Mouse (Mus musculus) neural tube, embryonic 10.5 days (tissue): ENCODE measurements around the gene Syp.

Experiments
- DNase-seq: peaks from one replicate; pipeline ENCODE4 v3.0.0-alpha.2; 2017; ENCODE audit warnings: low spot score; ENCODE audit errors: extremely low spot score

The Syp gene

DNA sequence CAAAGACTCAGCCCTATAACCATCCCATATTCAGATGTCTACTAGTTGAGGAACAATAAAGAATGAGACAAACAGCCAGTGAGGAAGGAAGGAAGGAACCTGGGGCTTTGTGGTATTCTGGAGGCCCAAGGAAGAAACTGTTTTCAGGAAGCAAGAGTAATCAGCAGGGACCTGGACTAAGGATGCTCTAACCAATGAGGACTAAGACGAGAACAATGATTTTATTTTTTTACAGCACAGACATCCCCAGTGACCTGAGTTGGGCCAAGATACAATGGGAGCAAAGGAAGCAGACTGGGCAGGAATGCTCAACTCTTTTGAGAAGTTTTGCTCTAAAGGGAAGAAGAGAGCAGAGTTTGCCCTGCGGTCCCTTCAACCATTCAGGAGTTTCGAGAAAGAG lies 24.7 kb downstream of the Syp start:
- DNase-seq = no peak

DNA sequence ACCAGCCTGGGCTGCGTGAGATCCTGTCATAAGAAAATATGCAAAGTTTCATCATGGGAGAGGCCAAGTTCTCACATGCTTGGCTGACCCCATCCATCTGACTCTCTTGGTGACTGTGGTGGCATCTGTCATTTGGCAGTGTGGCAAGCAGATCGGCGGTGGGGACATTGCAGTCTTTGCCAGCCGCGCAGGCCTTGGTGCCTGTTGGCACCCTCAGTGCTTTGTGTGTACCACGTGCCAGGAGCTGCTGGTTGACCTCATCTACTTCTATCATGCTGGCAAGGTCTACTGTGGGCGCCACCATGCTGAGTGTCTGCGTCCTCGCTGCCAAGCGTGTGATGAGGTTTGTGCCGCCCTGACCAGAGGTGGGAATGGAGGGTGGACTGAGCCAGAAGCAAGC lies 26.5 kb downstream of the Syp start:
- DNase-seq = no peak

DNA sequence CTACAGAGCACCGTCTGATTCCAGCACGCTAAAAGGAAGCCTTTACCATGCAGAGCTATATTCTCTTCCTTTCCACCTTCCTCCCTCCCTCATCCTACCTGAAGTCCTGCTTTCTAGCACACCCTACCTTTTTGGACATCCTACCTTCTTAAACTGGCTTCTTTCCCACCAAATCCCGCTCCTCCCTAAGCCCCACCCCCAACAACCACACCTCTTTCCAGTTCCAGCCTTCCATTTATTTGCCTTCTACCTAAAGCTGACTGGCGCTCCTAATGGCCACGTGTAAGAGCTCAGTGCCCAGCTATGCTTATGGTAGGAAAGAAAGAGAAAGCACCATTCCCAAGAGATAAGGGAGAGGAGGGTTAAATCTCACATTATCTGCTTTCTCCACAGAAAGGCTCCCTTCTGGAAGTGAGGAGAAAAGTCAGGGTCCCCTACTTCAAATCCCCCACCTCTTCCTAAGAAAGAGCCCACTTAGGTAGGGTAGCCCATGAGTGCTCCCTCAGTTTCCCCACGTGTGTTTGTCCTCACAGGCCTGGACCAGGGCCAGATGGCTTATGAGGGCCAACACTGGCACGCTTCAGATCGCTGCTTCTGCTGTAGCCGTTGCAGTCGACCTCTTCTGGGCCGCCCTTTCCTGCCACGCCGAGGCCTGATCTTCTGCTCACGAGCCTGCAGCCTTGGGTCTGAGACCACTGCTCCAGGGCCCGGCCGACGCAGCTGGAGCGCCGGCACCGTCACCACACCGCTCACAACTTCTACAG lies 27.6 kb downstream of the Syp start:
- DNase-seq = no peak

DNA sequence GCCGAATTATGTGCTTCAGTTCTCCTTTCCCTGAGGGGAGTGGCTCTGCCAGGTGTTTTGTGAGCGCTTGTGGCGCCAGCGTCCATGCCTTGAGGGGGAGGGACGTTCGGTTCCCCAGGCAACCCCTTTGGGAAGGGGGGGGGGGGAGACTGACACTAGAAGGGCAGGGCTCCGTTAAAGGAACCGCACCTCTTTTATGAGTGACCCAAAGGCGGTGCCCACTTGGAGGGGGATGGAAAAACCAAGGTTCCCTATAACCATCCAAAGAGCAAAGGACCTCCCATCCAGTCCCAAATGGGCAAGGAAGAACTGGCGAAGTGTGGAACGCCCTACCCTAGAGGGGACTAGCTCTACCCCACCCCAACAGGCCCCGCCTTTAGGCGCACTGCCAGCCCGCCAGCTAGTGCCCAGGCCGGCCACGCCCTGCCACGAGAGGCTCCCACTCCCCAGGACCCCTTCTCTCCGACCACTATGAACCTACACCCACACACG lies 32.2 kb downstream of the Syp start:
- peak; percentile 48 for DNase-seq

DNA sequence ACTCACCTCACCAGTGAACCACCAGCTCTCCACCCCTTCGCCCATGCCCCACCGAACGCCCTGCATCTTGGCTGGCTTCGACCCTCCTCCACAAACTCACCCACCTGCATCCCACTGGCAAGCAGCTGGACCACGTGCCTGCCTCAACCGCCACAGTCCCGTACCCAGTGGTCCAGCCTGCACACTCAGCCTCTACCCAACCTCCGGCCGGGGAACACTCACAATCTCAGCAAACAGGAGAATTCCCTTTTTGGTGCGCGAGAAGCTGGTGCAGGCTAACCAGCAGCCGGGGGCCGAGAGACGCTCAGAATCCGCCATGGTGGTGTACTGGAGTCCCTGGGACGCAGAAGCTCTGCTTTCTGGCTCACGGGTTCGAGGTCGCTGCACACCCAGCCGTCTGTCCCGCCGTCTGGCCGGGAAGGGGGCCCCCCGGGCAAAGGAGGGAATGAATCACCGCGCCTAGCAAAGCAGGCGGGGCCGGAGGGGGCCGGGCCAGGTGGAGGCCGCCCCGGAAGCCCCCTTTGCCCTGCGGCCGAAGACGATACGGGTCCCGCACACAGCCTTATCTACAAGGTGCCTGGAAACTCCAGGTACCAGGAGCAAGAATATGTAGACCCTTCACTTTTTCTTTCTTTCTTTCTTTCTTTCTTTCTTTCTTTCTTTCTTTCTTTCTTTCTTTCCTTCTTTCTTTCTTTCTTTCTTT lies 32.8 kb downstream of the Syp start, which contains the start of gene Plp2:
Gene Plp2 (minus strand): TSS at position 470 of the 703 bp plus-strand sequence.
- DNase-seq = peak; percentile 34

DNA sequence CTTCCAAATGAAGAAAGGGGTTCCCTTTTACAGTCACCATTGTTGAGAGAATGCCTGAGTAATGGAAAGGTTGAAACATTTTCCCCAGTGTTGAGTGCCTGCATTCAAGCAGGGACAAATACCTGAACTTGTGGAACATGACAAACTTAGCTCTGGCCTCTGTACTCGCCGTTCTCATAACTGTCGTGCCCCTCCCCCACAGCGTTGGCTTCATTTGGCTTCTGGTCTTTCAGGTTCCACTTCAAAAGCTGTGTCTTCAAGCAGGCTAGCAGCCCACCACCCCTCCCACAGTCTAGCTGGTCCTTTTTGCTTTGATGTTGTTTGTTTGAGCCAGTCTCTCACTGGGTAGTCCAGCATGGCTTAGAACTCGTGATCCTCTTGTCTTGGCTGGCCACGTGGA lies 34.5 kb downstream of the Syp start:
- no peak for DNase-seq

DNA sequence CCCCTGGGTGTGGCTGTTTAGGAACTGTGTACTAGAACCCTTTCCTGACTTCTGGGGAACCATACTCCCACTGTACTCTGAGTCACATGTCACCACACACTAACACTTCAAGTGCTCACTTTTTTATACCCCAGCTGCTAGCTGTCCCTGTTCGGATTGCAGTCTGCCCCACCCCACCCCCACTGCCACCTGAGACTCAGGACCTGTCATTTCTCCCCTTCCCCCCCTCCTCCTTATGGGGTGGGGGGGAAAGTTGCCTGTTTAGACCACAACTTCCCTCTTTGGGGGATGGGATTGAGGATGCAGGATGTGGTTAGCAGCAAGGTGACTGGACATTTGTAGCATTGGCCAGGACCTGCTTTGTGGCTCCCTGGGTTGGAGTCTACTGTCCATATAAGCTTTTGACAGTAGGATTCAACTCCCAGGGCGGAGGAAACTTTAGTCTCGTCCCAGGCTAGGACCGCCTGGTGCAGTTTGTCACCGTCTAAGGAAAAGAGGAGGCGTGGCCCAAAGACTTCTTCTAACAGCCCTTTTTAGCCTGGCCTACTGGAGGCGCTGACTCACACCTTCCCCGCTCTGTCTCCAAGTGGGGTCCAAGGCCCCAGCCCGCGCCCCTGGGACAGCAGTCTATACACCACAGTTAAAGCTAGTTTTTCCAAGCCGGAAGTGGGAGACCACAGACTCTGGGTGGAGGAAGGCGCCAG lies 35.5 kb downstream of the Syp start:
- DNase-seq = no peak

DNA sequence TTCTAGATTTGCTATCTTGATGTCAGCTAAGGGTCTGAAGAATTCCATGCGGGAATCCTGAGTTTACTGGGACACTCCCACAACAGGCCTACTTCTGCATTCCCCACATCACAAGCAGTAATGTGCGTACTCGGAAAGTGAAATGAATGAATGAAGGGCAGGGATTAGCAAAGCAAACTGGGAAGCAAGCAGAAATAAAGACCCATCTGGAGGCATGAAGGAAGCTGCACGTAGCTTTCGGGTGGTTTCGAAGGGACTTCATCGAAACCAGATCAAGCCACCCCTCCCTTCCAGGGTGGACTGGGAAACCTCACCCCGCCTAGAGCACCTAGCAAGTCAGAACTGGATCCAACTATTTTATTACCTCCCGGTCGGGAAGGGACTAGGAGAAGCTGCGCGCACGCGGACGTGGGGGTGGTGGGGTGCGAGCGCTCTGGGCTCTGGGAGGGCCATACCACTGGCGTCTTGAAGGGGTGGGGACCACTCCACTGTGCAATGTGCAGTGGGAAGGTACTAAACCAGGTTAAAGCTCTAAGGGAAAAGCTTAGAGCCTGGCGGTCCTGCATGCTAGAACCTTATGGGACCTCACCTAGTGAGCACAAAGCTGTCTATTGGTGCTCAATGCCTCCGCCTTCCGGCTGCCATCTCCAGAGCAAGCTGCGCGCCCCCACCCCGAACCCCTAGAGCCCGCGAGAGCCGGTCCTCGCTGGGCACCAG lies 36.2 kb downstream of the Syp start:
- DNase-seq = peak; percentile 16

DNA sequence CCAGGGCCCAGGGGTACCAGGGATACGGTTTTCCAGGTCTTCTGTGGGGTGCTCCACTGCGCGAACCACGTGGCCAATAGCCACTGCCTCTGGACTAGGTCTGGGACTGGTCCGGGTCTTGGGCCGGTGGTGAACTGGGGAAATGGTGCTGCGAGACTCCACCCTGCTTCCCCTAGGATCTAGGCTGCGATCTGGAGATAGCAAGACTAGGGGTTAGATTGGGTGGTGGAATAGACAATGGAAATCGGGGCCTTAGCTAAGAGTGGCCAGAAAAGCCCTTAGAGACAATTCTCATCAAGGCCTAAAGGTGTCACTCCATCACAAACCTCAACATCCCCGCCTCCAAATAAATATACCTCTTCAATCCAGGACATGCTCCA lies 36.7 kb downstream of the Syp start:
- DNase-seq = peak; percentile 14

DNA sequence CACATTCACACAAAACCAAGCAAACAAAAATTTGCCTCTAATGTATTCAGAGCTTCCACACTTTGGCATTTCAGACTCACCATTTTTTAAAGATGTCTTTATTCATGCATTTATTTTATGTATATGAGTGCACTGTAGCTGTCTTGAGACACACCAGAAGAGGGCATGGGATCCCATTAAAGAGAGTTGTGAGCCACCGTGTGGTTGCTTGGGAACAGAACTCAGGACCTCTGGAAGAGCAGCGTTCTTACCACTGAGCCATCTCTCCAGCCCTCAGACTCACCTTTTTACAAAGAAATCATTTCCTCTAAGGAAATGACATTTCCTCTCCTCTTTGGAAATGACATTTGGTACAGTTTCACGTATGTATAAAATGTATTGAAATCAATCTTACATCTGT lies 40.7 kb downstream of the Syp start:
- no peak for DNase-seq

DNA sequence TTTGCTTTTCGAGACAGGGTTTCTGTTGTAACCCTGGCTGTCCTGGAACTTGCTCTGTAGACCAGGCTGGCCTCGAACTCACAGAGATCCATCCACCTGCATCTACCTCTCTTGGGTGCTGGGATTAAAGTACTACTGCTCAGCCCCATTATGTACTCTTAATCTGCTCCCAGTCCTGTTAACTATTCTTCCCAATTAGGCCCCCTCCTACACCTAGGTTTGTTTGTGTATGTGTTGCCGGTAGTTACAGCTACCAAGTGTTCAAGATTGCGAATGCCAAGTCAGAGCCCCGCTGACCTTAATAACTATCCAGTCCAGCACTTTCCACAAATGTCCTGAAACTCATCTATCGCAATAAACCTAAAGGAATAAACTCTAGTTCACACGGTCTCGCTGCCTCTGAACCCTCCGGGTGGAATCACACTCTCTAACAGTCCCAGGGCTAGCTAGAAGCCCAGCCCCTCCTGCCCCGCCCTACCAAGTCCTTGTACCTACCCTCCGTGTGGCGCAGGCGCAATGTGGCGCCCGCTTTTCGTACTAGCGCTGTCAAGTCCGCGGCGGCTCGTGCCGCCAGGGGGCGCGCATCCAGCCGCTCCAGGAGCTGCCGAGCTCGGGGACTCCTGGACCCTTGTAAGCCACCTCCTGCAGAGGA lies 41.3 kb downstream of the Syp start:
- peak; percentile 81 for DNase-seq

DNA sequence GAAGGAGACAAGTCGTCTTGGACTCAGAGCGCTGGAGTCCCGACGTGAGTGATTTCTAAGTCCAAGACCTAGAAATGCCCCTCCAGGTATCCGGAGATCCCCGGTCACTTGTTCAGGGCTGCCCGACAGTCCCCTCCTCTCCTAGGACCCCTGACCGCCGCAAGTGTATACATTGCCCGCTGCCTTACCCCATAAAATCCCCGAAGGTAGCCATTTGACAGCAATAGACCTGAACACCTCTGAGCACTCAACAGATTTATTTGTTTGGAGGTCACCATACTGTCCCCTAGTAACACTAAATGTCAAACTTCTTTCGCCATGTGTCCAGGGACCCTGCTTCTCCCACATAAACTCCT lies 41.8 kb downstream of the Syp start:
- DNase-seq = no peak

DNA sequence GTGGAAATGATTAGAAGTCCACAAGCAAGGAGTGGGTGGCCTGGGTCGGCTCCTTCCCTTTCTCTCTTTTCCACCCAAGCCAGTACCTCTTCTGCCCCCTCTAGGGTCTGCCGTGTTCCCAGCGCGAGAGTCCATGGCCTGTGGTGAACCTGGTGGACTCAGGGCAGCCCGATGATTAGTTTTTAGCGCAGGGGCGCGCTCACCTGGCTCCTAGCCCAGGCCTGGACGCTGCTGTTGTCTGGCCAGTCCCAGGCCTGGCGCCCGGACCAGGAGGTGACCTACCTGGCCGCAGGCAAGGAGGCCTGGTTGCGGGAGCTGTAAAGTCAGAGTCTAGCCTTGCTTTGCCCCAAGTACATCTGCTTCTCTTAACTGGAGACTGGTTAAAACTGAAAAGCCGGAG lies 42.6 kb downstream of the Syp start, which contains the start of gene Magix:
Gene Magix (minus strand): TSS at position 388 of the 400 bp plus-strand sequence.
- no peak for DNase-seq

DNA sequence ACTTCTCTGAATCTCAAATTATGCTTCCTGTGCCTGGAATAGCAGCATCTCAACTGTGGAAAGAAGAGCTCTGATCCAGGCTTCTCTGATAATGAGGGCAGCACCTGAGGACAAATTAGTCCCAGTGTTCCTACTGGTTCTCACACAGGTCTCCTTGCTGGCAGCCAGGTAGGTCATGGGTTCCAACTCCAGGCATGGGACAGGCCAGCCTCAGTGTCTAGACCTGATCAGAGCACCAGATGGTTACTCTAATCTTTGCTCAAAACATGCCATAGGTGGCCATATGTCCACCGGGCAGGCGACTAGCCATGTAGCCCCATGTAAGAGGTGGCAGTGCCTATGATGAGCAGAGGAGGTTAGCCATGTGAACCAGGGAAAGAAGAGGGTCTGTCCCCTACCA lies 50.0 kb downstream of the Syp start:
- no peak for DNase-seq

DNA sequence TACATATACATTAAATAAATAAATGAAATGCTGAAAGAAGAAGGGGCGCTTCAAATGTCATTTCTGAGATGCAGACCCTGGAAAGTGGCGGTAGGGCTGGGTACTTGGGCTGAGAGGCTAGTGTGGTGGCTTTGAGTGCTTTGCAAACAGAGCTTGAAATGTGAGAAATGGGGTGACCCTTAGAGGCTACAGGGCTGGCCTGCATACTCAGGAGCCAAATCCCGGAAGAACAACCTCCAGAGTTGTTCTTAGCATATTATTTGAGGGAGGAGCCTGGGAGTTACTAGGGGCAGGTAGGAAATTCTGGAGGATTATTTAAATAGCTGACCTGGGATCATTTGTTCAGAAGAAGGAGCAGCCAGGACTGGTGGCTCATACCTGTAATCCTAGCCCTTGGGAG lies 52.2 kb downstream of the Syp start:
- DNase-seq = no peak

DNA sequence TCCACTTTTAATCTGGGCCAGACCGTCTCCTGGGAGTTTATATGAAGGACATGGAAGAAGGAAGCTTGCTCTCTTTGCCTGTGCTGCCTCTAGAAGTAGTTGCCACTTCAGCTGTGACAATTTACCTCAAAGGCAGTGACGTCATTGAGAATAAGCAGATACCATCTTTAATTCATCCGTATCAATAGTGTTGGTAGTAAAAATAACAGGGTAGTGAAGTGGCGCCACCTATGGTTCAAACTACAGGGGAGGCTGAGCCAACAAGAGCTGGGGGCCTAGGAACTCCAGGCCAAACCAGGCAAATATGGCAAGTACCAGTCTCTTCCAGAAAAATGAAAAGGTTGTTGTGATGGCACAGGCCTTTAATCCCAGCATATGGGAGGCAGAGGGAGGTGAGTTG lies 54.6 kb downstream of the Syp start:
- DNase-seq = no peak

DNA sequence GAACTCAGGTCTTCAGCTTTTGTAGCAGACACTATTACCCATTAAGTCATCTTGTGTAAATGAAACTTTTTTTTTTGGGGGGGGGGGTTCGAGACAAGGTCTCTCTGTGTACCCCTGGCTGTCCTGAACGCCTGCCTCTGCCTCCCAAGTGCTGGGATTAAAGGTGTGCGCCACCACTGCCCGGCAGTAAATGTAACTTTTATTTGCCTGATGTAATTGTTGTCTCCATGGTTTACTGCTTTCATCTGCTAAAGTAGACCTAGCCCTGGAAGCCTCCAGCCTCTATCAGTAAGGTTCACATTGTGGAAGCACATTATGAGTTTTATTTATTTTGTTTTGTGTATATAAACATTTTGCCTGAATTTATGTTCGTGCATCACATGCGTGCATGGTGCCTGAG lies 58.2 kb downstream of the Syp start:
- no peak for DNase-seq

DNA sequence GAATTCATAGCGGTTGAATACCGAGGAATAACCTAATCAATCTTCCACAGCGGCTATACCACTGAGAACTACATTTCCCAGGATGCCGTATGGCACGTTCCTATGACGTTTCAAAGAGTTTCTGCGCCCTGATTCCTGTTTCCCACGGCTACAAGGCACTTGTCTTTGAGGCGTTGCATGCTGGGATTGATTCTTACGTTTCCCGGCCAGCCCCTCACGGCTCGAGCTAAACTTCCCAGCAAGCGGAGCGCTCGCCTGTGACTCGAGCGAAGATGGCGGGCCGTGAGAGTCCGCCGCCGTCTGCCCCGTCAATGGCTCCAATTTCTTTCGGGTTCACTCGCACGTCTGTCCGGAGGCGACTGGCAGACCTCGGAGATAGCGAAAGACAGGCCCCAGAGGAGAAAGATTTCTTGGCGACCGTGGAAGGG lies 58.7 kb downstream of the Syp start, which contains the start of gene Gpkow:
Gene Gpkow (plus strand): TSS at position 178 of the 428 bp plus-strand sequence.
- DNase-seq = peak; percentile 72
